ENCODE assay signal across 11 mouse cellular contexts in the genomic region with DNA sequence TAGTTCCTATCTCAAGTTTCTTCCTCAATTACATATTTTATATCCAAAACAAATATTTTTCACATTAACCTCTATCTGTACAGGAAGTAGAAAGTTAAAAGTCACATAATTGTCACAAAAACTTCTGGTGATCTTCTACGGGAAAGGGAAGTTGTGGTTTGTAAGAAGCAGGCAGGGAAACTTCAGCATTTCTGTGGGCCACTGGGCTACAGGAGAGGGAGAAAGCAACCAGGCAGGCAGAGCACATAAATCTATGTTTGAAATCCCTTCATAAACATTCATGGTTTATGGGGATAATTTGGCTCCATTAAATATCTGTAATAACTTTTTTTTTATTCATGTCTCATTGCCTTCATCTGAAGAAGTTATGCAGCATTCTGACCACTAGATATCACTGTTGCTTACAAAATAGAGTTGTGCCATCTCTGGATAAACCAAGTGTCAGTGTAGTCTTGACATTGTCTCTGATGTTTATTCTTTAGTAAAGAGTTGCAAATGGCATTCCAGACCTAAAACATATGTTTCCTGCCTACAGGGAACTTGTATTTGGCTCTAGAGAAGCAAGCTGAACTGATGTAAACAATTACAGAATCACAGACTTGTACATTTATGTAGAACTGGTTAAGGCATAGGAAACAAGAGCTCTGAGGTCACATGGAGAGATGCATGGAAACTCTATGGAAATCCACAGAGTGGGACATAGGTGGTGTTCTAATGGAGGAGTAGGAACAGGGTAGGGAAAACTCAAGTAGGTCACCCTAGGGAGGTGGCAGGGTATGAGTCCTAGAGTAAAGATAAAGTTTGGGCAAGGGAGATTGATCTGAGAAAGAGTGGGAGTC. TPM values are rescaled to one million over a fixed set of nuclear protein-coding genes. Genes with fewer than 3 reads are reported as not detected.
DNase-seq lines count a peak whose midpoint lies in the region; ATAC-seq and TF ChIP-seq lines count a peak whose summit lies in the region.
"Had no signal": no experiment of that assay in that cellular context is flagged by ENCODE, and none has a peak within 500 bp of the region (broad histone marks: within the 10 kb centered on the region; RNA-seq: fewer than 3 reads in every experiment).

No protein-coding gene starts in this region.

- no peak overlapping the region for H3K4me2 ChIP-seq in kidney, embryonic 14.5 days (replicated peaks; ENCODE audit: low read depth, low read length)
- H3K4me2 ChIP-seq: liver, embryonic 15.5 days had no signal

- DNase-seq in kidney, adult 2 months, result peak; percentile 51
- DNase-seq in 416B (ENCODE audit: low read depth), result peak; percentile 21
- DNase-seq in Muller cell, postnatal 12 days (ENCODE audit: inconsistent ontology term), result peak; percentile 22
- DNase-seq in kidney, postnatal 4 days, result peak; percentile 13 to 27
- no peak for DNase-seq in right cerebral cortex, adult 2 months (ENCODE audit: low spot score in 2 of 2)
- no peak for DNase-seq in adrenal gland, adult 8-10 months
- DNase-seq in thymus, postnatal 36 days, result no peak
- DNase-seq: heart, postnatal 4 days had no signal

- H3K9ac ChIP-seq in kidney, embryonic 14.5 days (ENCODE audit: low read depth, low read length), result no peak overlapping the region
- H3K9ac ChIP-seq: liver, embryonic 15.5 days had no signal

- no peaks in the 10 kb centered on the region for H3K36me3 ChIP-seq in kidney, adult 2 months (ENCODE audit: control insufficient read depth, insufficient read depth, low read length)
- no peaks in the 10 kb centered on the region for H3K36me3 ChIP-seq in kidney, embryonic 14.5 days (ENCODE audit: control insufficient read depth, insufficient read depth, low read length)
- H3K36me3 ChIP-seq: liver, embryonic 15.5 days had no signal

- H3K27ac ChIP-seq in kidney, adult 2 months (ENCODE audit: insufficient read depth, low read depth, low read length), result peak overlapping the region; percentile 23
- H3K27ac ChIP-seq in kidney, embryonic 14.5 days (ENCODE audit: low read depth, low read length), result no peak overlapping the region
- H3K27ac ChIP-seq: liver, embryonic 15.5 days had no signal

- TF ChIP-seq POLR2A in kidney, adult 2 months (IDR thresholded peaks at IDR 0.05; ENCODE audit: low read depth, low read length), result no peak

- no peak for ATAC-seq in kidney, embryonic 14.5 days (ENCODE audit: low FRiP score, low TSS enrichment)

- H3K9me3 ChIP-seq in kidney, embryonic 14.5 days (ENCODE audit: control insufficient read depth, low read length), result peaks cover 4% of the 10 kb centered on the region; the same call in 1 of the 2 replicates
- H3K9me3 ChIP-seq: liver, embryonic 15.5 days had no signal

- no peak overlapping the region for H3K4me3 ChIP-seq in kidney, adult 2 months (ENCODE audit: insufficient read depth, low read depth, low read length)
- no peak overlapping the region for H3K4me3 ChIP-seq in kidney, embryonic 14.5 days (ENCODE audit: low read length)
- H3K4me3 ChIP-seq: liver, embryonic 15.5 days had no signal

- no peaks in the 10 kb centered on the region for H3K27me3 ChIP-seq in kidney, adult 2 months (replicated peaks; ENCODE audit: control insufficient read depth, insufficient read depth, low read length)
- no peaks in the 10 kb centered on the region for H3K27me3 ChIP-seq in kidney, embryonic 14.5 days (ENCODE audit: control insufficient read depth, insufficient read depth, low read length)
- H3K27me3 ChIP-seq: liver, embryonic 15.5 days had no signal

- H3K4me1 ChIP-seq in kidney, adult 2 months (ENCODE audit: control insufficient read depth, insufficient read depth, low read length), result no peaks in the 10 kb centered on the region; the same call in 1 of the 2 replicates
- no peaks in the 10 kb centered on the region for H3K4me1 ChIP-seq in kidney, embryonic 14.5 days (ENCODE audit: control insufficient read depth, insufficient read depth, low read length)
- H3K4me1 ChIP-seq: liver, embryonic 15.5 days had no signal

- 65% methylated on average over 1 of the region's 1 CpGs for WGBS in kidney, adult 2 months
- 71% methylated on average over 1 of the region's 1 CpGs for WGBS in kidney, embryonic 14.5 days

- no peak for TF ChIP-seq CTCF in kidney, adult 2 months (conservative IDR thresholded peaks at IDR 0.05; ENCODE audit: insufficient read depth, insufficient read length, low read depth, low read length)

RNA-seq across cellular contexts. Expression of a gene that starts 28.3 kb away (rescaled TPM):
- not detected in 2 replicates for polyA plus RNA-seq in kidney, adult 2 months (2012; rRNA removed)
- polyA plus RNA-seq in kidney, embryonic 14.5 days (2014; fragmentation: Nextera tagmentation; extraction: Ambion mirVana), result not detected in 2 replicates
- not detected for total RNA-seq in adrenal gland, adult 8-10 months (2022)
- total RNA-seq: heart, postnatal 4 days had no signal
- polyA plus RNA-seq: liver, embryonic 15.5 days; spleen, adult 2 months had no signal

Comparison
In these comparisons a context has a peak if more than half of its experiments do, and no peak if none do; other contexts are left out.
1. DNase-seq: peak in kidney, adult 2 months (single experiment), 416B (single experiment), Muller cell, postnatal 12 days (single experiment) and kidney, postnatal 4 days (2 of 2); none in right cerebral cortex, adult 2 months (0 of 2), adrenal gland, adult 8-10 months (single experiment) and thymus, postnatal 36 days (0 of 2).